Mouse (Mus musculus) kidney, adult 10 weeks (tissue): Measurements from ENCODE around the gene Hacd2. TPM values are rescaled to one million over a fixed set of nuclear protein-coding genes. Genes with fewer than 3 reads are reported as not detected.

Source experiments
- polyA plus RNA-seq: library from polyadenylated mRNA; stranded (reverse); fragments of 350-450 nt; fragmentation: Illumina TruSeq; extraction: RNeasy Lipid Tissue Mini Kit (QIAGEN cat#74804); gene quantifications from one replicate; pipeline ENCODE4 v1.2.3, GENCODE M21; 2014; ENCODE audit warnings: low read depth, low replicate concordance

Hacd2 gene
- polyA plus RNA-seq, result 242 TPM

GRCm38 (mm10) chr16:35022242-35023137, at the start of gene Hacd2:
Gene Hacd2, plus strand, starts transcription at chr16:35022428.

GRCm38 (mm10) chr16:35154641-35155390, 132.6 kb downstream of the Hacd2 start, which contains the start of gene Adcy5:
Gene Adcy5, plus strand, starts transcription at chr16:35154877.

Other genes with a start within 250 kb of the Hacd2 start
- gene Adcy5, start 132.4 kb downstream of the Hacd2 start, polyA plus RNA-seq, result 0.53 TPM